10 mouse cellular contexts compared by ENCODE assay signal in the genomic region with DNA sequence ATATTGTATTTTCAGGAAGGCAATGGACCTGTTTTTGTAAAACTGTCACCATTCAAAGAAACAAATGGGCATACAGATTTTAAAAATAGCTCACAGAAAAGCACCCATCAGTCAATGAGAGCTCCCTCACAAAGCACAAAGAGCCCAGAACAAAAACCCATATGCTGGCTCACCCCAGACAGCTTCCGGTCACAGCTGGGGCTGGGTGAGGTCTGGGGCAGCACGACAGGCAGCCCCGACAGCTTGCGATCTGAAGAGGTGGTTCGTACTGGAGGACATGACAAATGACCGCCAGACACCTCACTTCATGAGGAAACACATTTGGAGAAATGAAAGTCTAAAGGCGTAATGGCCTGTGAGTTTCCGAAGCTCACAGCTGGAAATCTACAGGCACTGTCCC. TPM values are rescaled to one million over a fixed set of nuclear protein-coding genes. Genes with fewer than 3 reads are reported as not detected.
A peak's percentile ranks its signal among the peaks of the same experiment; 100 is the strongest.
DNase-seq lines count a peak whose midpoint lies in the region; ATAC-seq lines count a peak whose summit lies in the region.
"Had no signal": no experiment of that assay in that cellular context is flagged by ENCODE, and none has a peak within 500 bp of the region (broad histone marks: within the 10 kb centered on the region; RNA-seq: fewer than 3 reads in every experiment).

No protein-coding gene starts in this region.

- H3K36me3 ChIP-seq in forebrain, embryonic 12.5 days (replicated peaks): no peaks in the 10 kb centered on the region
- no peaks in the 10 kb centered on the region for H3K36me3 ChIP-seq in forebrain, embryonic 10.5 days (replicated peaks)

- H3K27me3 ChIP-seq in forebrain, embryonic 12.5 days: peaks cover 20% of the 10 kb centered on the region
- peaks cover 38% of the 10 kb centered on the region for H3K27me3 ChIP-seq in forebrain, embryonic 10.5 days (ENCODE audit: poor library complexity, severe bottlenecking)

- H3K9ac ChIP-seq in forebrain, embryonic 12.5 days: no peak overlapping the region

- no peaks in the 10 kb centered on the region for H3K9me3 ChIP-seq in forebrain, embryonic 12.5 days
- H3K9me3 ChIP-seq in forebrain, embryonic 10.5 days: no peaks in the 10 kb centered on the region

- ATAC-seq in forebrain, embryonic 12.5 days (ENCODE audit: low FRiP score): peak; percentile 65
- peak; percentile 62 for ATAC-seq in megakaryocyte, adult 5-6 weeks (ENCODE audit: poor library complexity, severe bottlenecking)

- 20% methylated on average over 8 of the region's 8 CpGs for WGBS in forebrain, embryonic 12.5 days
- 29% methylated on average over 8 of the region's 8 CpGs for WGBS in forebrain, embryonic 10.5 days

- DNase-seq in forebrain, embryonic 10.5 days (ENCODE audit: extremely low spot score, low spot score): no peak
- DNase-seq in retina, postnatal 1 day: peak; percentile 45
- no peak for DNase-seq in retina, embryonic 14.5 days (ENCODE audit: low spot score)
- no peak for DNase-seq in layer of hippocampus, adult 18-20 months (ENCODE audit: low spot score in 2 of 2)
- DNase-seq in adrenal gland, adult (ENCODE audit: inconsistent age in 2 of 2, low spot score in 1 of 2): no peak
- no peak for DNase-seq in gastrocnemius, adult 18-20 months (ENCODE audit: low spot score)

- no peak overlapping the region for H3K27ac ChIP-seq in forebrain, embryonic 12.5 days
- no peak overlapping the region for H3K27ac ChIP-seq in forebrain, embryonic 10.5 days

- no peak overlapping the region for H3K4me2 ChIP-seq in forebrain, embryonic 12.5 days

- no peak overlapping the region for H3K4me3 ChIP-seq in forebrain, embryonic 12.5 days (replicated peaks)
- H3K4me3 ChIP-seq in forebrain, embryonic 10.5 days: no peak overlapping the region

- H3K4me1 ChIP-seq in forebrain, embryonic 12.5 days: 0 out of 2 replicates have a peak, but pooled peaks cover 9% of the 10 kb centered on the region
- H3K4me1 ChIP-seq in forebrain, embryonic 10.5 days: peaks cover 23% of the 10 kb centered on the region

RNA-seq across cellular contexts. Expression of gene Hsd17b3, which starts 18.5 kb away (rescaled TPM):
- not detected in 2 replicates for polyA plus RNA-seq in forebrain, embryonic 12.5 days (2016; fragmentation: Nextera tagmentation; extraction: Ambion mirVana)
- polyA plus RNA-seq in forebrain, embryonic 10.5 days (2016; fragmentation: Nextera tagmentation; extraction: Ambion mirVana): 0.17 TPM in 1 of 2 replicates, not detected in the other
- total RNA-seq in megakaryocyte, adult 5-6 weeks (2015): not detected in 2 replicates
- total RNA-seq in megakaryocyte, adult 5-6 weeks (2017): not detected in 2 replicates
- total RNA-seq in layer of hippocampus, adult 18-20 months (2021): not detected
- total RNA-seq in gastrocnemius, adult 18-20 months (2021): not detected
- total RNA-seq: layer of hippocampus, adult 8-10 months had no signal
- polyA plus RNA-seq: heart, embryonic 14.5 days had no signal

RNA-seq across cellular contexts. Expression of gene Slc35d2, which starts 21.6 kb away (rescaled TPM):
- 1.3 and 1.9 TPM in 2 replicates for polyA plus RNA-seq in forebrain, embryonic 12.5 days (2016; fragmentation: Nextera tagmentation; extraction: Ambion mirVana)
- polyA plus RNA-seq in forebrain, embryonic 10.5 days (2016; fragmentation: Nextera tagmentation; extraction: Ambion mirVana): 1.5 and 2.8 TPM in 2 replicates
- 11.2 and 16.0 TPM in 2 replicates for total RNA-seq in megakaryocyte, adult 5-6 weeks (2015)
- 18.1 and 18.4 TPM in 2 replicates for total RNA-seq in megakaryocyte, adult 5-6 weeks (2017)
- under 1 TPM; 0.56 to 0.64 TPM for total RNA-seq in layer of hippocampus, adult 18-20 months (2021)
- total RNA-seq in gastrocnemius, adult 18-20 months (2021): under 1 TPM; 0.50 to 0.66 TPM

RNA-seq across cellular contexts. Expression of gene Zfp367, which starts 45.5 kb away (rescaled TPM):
- polyA plus RNA-seq in forebrain, embryonic 12.5 days (2016; fragmentation: Nextera tagmentation; extraction: Ambion mirVana): 27.9 and 29.3 TPM in 2 replicates
- 17.6 and 18.8 TPM in 2 replicates for polyA plus RNA-seq in forebrain, embryonic 10.5 days (2016; fragmentation: Nextera tagmentation; extraction: Ambion mirVana)
- 26.4 and 34.6 TPM in 2 replicates for total RNA-seq in megakaryocyte, adult 5-6 weeks (2015)
- 38.7 and 48.5 TPM in 2 replicates for total RNA-seq in megakaryocyte, adult 5-6 weeks (2017)
- total RNA-seq in layer of hippocampus, adult 18-20 months (2021): 10 to 100 TPM; 13.8 to 17.4 TPM
- total RNA-seq in gastrocnemius, adult 18-20 months (2021): 10 to 100 TPM; 33.2 to 34.5 TPM

RNA-seq across cellular contexts. Expression of gene Habp4, which starts 54.1 kb away (rescaled TPM):
- 20.0 and 20.6 TPM in 2 replicates for polyA plus RNA-seq in forebrain, embryonic 12.5 days (2016; fragmentation: Nextera tagmentation; extraction: Ambion mirVana)
- 13.7 and 16.3 TPM in 2 replicates for polyA plus RNA-seq in forebrain, embryonic 10.5 days (2016; fragmentation: Nextera tagmentation; extraction: Ambion mirVana)
- total RNA-seq in megakaryocyte, adult 5-6 weeks (2015): 6.2 and 7.2 TPM in 2 replicates
- 5.0 and 6.5 TPM in 2 replicates for total RNA-seq in megakaryocyte, adult 5-6 weeks (2017)
- total RNA-seq in layer of hippocampus, adult 18-20 months (2021): 100 to 1,000 TPM; 154 to 158 TPM
- total RNA-seq in gastrocnemius, adult 18-20 months (2021): 10 to 100 TPM; 25.1 to 28.4 TPM

Comparison
In these comparisons a context has a peak if more than half of its experiments do, and no peak if none do; other contexts are left out.
1. RNA of gene Slc35d2, which starts 21.6 kb away (total RNA-seq): 11.2 to 18.4 TPM in megakaryocyte, adult 5-6 weeks; 0.50 to 0.66 TPM in gastrocnemius, adult 18-20 months and 0.56 to 0.64 TPM in layer of hippocampus, adult 18-20 months; every median in the first group is over 4 times any median in the second.